Mouse (Mus musculus) kidney, adult 8-10 months (tissue): ENCODE results near the gene Pole2.
A peak's percentile ranks its signal among the peaks of the same experiment; 100 is the strongest.

Source experiments
- DNase-seq, 2 experiments: peaks; one replicate each; pipeline ENCODE4 v3.0.0; 2022

Pole2 gene

GRCm38 (mm10) chr12:69227776-69228466 lies at the start of gene Pole2:
Gene Pole2, minus strand, starts transcription at chr12:69228195.
- peak; percentile 78 to 89 for DNase-seq

- no peak for DNase-seq
Observed at GRCm38 (mm10) chr12:69268956-69269355, 41.0 kb upstream of the Pole2 start.

GRCm38 (mm10) chr12:69267956-69268632 lies 40.1 kb upstream of the Pole2 start:
- no peak for DNase-seq

GRCm38 (mm10) chr12:69265031-69265430 lies 37.0 kb upstream of the Pole2 start:
- no peak for DNase-seq

- DNase-seq = no peak
Observed at GRCm38 (mm10) chr12:69262251-69262650, 34.3 kb upstream of the Pole2 start.

- no peak for DNase-seq
Observed at GRCm38 (mm10) chr12:69257836-69258235, 29.8 kb upstream of the Pole2 start.

- no peak for DNase-seq
Observed at GRCm38 (mm10) chr12:69253806-69254205, 25.8 kb upstream of the Pole2 start.

- no peak for DNase-seq
Observed at GRCm38 (mm10) chr12:69250756-69251155, 22.8 kb upstream of the Pole2 start.

- DNase-seq = no peak
Observed at GRCm38 (mm10) chr12:69249766-69250165, 21.8 kb upstream of the Pole2 start.

- peak; percentile 50 to 53 for DNase-seq
Observed at GRCm38 (mm10) chr12:69241771-69242431, 13.9 kb upstream of the Pole2 start.

GRCm38 (mm10) chr12:69241405-69241770 lies 13.4 kb upstream of the Pole2 start:
- DNase-seq = no peak

GRCm38 (mm10) chr12:69240876-69241275 lies 12.9 kb upstream of the Pole2 start, which contains the start of gene Klhdc1:
Gene Klhdc1, plus strand, starts transcription at chr12:69241176.
- no peak for DNase-seq

GRCm38 (mm10) chr12:69238284-69238683 lies 10.3 kb upstream of the Pole2 start:
- DNase-seq = no peak

- no peak for DNase-seq
Observed at GRCm38 (mm10) chr12:69235782-69236181, 7.8 kb upstream of the Pole2 start.

- no peak for DNase-seq
Observed at GRCm38 (mm10) chr12:69229251-69229650, 1.3 kb upstream of the Pole2 start.

GRCm38 (mm10) chr12:69220613-69221277 lies 7.2 kb downstream of the Pole2 start:
- DNase-seq = no peak

- DNase-seq = no peak
Observed at GRCm38 (mm10) chr12:69216587-69216986, 11.4 kb downstream of the Pole2 start.

- no peak for DNase-seq
Observed at GRCm38 (mm10) chr12:69215000-69215785, 12.8 kb downstream of the Pole2 start.

- no peak for DNase-seq
Observed at GRCm38 (mm10) chr12:69214393-69214792, 13.6 kb downstream of the Pole2 start.

GRCm38 (mm10) chr12:69213186-69213777 lies 14.7 kb downstream of the Pole2 start:
- DNase-seq = no peak

GRCm38 (mm10) chr12:69211057-69211456 lies 16.9 kb downstream of the Pole2 start:
- no peak for DNase-seq
